Mouse (Mus musculus): ENCODE results near the gene Xpr1. TPM values are rescaled to one million over a fixed set of nuclear protein-coding genes. Genes with fewer than 3 reads are reported as not detected.
A peak's percentile ranks its signal among the peaks of the same experiment; 100 is the strongest.

Gene Xpr1
- 10 to 100 TPM; 31.0 to 34.2 TPM for total RNA-seq (2021)
- long read RNA-seq, experiment 1, partial matches to known transcripts: 0 of 4 reads
- long read RNA-seq, experiment 1, other reads (novel, unspliced or antisense): 4 of 4 reads
- long read RNA-seq, experiment 2, partial matches to known transcripts: 0 of 3 reads
- long read RNA-seq, experiment 2, other reads (novel, unspliced or antisense): 3 of 3 reads

GRCm38 (mm10) chr1:155416701-155417677 is at the start of gene Xpr1:
Xpr1 (minus strand) TSS chr1:155417415.
- DNase-seq: peak; percentile 96 to 98
- intact Hi-C loops (cut with DNase I): loop anchor here (2.0 to 5.0 kb wide), 4 partner anchors 70 to 124 kb away; no protein-coding TSS in a partner anchor

GRCm38 (mm10) chr1:155463442-155463841 is 46.2 kb upstream of the Xpr1 start:
- no peak for DNase-seq
- intact Hi-C loops (cut with DNase I): no loop called here

DNA sequence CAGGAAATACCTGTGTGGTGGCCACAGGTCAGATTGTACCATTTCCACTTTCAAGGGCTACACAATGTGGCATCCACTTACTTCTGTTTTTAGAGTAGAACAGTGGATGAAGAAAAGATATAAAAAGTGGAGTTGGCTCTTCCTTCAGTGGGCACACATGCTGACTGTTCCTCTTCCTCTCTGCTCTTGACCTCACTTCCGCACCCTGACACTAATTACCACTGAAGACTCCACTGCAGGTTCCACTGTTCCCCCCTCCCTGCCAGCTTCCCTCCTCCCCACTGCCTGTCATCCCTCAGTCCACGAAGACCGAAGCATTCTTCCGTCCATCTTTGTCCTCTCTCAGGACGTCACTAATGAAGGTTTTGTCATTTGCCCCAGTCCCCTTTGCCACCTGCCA is 45.4 kb upstream of the Xpr1 start:
- intact Hi-C loops (cut with DNase I): no loop called here
- DNase-seq: no peak

DNA sequence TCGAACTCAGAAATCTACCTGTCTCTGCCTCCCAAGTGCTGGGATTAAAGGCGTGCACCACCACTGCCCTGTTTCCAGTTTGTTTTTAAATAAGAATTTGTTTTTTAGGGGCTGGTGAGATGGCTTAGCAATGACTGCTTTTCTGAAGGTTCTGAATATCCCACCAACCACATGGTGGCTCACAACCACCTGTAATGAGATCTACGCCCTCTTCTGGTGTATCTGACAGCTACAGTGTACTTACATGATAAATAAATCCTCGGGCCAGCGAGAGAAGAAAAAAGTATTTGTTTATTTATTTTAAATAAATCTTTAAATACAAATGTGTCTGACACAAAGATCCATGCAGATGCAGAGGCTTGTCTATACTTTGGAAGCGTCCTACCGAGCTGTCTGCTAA is 40.3 kb upstream of the Xpr1 start:
- intact Hi-C loops (cut with DNase I): no loop called here
- DNase-seq: no peak

DNA sequence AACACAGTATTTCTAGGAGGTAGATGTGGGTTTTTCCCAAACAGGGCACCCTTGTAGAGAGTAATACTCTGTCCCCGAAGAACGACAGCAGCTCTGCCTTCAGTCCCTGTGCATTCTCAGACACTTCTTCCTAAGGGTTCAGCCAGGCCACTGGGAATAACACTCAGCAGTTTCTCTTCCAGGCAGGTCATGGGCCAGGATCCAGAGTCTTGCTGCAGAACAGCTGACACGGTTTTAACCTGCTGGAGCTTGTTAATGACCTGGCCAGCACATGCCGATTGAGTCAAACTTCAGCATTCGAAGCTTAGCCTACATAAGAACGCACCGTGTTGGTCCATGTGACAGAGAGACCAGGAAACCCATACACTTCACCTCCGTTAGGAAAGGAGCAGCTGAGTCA is 36.0 kb upstream of the Xpr1 start:
- DNase-seq: peak; percentile 25 to 44
- intact Hi-C loops (cut with DNase I): no loop called here

DNA sequence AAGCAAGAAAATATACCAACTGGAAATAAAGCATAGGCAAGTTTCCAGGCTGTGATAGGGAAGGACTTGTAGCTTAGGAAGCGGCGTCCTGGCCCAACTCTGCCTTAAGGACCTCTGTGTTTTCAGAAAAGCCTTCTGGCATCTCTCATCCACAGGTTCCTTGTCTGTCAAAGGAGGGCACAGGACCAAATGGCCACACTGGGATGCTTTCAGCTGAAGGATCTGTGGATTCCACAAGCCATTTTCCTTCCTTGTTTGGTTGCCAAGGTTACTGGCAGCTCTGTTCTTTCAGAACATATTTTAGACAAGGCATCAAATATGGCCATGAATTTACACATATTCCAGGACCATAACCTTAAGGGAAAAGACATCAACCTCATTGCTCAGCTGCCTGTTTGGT is 31.7 kb upstream of the Xpr1 start:
- no peak for DNase-seq
- intact Hi-C loops (cut with DNase I): no loop called here

GRCm38 (mm10) chr1:155447277-155447676 is 30.1 kb upstream of the Xpr1 start:
- DNase-seq: no peak
- intact Hi-C loops (cut with DNase I): no loop called here

GRCm38 (mm10) chr1:155443115-155443514 is 25.9 kb upstream of the Xpr1 start:
- no peak for DNase-seq
- intact Hi-C loops (cut with DNase I): no loop called here

DNA sequence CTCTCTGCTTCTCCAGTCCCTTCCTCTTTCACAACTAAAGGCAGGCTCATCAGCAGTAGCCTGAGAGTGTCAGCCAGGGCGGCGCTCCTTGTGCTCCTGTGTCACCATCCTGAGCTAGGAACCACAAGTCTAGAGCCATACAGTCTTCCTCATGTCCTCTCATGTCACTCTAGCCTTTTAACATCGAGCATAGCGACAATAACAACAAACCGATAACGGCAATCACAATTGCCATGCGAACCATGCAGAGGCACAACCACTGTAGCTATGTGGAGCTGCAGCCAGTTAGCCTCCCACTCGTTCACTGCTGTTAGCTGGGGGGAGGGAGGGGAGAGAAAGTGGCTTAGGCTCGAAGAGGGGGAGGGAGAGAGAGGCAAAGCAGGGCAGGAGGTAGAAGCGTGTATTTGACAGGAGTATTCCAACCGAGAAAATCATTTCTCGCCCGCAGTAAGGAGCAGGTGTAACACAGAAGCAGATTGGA is 25.3 kb upstream of the Xpr1 start:
- no peak for DNase-seq
- intact Hi-C loops (cut with DNase I): no loop called here

GRCm38 (mm10) chr1:155439551-155439950 is 22.3 kb upstream of the Xpr1 start:
- no peak for DNase-seq
- intact Hi-C loops (cut with DNase I): no loop called here

- intact Hi-C loops (cut with DNase I): no loop called here
- DNase-seq: no peak
These were observed 21.3 kb upstream of the Xpr1 start for GRCm38 (mm10) chr1:155438525-155438924.

DNA sequence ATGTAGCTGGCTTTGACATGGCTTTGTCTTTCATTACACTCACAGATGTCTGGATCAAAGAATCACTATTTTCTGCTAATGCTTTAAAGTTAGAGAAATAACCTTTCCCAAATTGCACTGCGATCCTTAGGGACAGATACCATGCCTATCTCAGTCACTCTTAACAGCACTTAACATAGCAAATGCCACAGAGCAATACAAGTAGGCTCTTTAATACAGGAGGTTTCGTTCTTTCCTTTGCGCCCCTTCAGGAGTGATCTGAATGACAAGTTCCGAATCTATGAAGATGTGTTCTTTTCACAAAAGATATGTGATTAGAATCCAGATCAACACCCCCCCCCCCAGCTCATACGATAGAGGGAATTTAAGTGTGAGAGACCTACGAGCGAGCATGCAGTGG is 12.1 kb upstream of the Xpr1 start:
- no peak for DNase-seq
- intact Hi-C loops (cut with DNase I): no loop called here

- DNase-seq: no peak
- intact Hi-C loops (cut with DNase I): no loop called here
These were observed 10.1 kb upstream of the Xpr1 start for GRCm38 (mm10) chr1:155427126-155427865.

DNA sequence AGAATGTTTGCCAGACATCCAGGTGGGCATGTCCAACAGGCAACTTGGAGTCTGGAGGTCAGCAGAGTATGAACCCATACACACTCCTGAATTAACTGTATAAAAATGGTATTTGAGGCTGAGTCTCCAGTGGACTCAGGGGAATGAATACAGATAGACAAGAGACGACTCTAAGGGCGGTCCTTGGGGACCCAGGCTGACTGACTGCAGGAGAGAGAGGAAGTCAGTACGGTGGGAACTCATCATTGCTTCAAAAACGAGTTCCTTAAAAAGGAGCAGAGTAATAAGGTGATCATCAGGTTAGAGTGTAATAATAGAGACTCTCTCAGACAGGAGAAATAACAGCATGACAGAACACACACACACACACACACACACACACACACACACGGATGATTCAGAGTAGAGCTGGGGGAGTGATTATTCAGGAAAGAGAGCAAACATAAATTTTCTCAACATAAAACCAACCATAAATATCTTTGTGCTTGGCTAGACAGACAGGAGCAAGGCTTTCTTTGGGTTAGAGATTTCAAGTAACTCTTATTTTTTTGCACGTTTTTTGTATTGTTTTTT is 8.6 kb upstream of the Xpr1 start:
- DNase-seq: no peak
- intact Hi-C loops (cut with DNase I): no loop called here

GRCm38 (mm10) chr1:155425285-155425684 is 8.1 kb upstream of the Xpr1 start:
- DNase-seq: no peak
- intact Hi-C loops (cut with DNase I): no loop called here

DNA sequence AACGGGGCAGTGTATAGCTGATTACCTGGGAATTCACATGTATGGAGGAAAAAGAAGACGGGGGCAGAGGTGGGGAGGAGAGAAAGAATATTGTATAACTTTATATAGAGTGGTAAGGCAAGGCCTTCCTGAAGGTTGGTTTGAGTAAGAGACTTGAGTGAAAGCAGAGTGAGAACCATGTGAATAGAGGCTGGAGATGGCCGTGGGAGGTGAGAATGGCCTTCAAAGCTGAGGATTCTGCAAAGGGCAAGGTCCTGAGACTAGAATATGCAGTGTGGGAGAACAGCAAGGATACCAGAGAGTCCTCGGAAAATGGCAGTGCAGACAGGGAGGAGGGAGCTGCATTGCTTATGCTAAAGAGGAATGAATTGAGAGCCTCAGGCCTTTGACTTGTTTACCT is 6.6 kb upstream of the Xpr1 start:
- intact Hi-C loops (cut with DNase I): no loop called here
- no peak for DNase-seq

DNA sequence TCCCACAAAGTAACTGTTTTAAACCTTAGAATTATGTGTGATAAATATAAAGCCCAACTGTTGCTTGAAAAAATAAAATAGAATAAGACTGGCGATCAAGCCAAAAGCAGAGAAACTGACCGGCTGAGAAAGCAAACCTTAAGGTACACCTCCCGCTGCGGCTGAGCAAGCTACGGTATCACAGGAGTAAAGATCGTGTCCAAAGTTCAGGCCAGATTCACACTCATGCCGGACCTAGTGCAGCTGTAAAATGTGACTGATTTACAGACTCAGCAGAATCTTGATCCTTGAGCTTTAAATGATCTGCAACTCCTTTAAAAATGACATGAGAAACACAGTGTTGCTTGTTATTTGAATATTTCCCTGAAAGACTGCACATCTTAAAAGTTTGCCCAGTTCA is 4.8 kb upstream of the Xpr1 start:
- DNase-seq: no peak
- intact Hi-C loops (cut with DNase I): no loop called here

GRCm38 (mm10) chr1:155416147-155416700 is 991 bp downstream of the Xpr1 start:
- DNase-seq: no peak
- intact Hi-C loops (cut with DNase I): loop anchor here (2.0 to 5.0 kb wide), 4 partner anchors 69 to 123 kb away; no protein-coding TSS in a partner anchor

GRCm38 (mm10) chr1:155415421-155415820 is 1.8 kb downstream of the Xpr1 start:
- DNase-seq: no peak
- intact Hi-C loops (cut with DNase I): loop anchor here (5.0 kb wide), 3 partner anchors 68 to 117 kb away; no protein-coding TSS in a partner anchor

DNA sequence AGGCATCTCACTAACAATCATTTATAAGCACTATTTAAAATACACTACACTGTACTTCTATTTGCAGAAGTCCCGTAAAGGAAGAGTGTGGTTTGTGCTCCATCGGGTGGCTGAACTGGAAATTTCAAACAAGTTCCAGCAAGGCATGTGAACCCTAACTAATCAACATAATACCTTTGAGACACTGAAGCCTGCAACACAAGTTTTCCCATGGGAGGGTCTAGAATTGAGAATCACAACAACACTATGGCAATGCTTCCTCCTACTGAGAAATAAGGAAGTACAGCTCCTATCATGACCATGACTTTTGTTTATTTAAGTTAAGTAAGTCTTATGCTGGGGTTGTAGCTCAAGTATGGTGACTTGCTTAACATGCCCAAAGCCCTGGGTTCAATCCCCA is 4.5 kb downstream of the Xpr1 start:
- DNase-seq: no peak

More for the DNA sequence above, 4.5 kb downstream of the Xpr1 start:
- intact Hi-C loops (cut with DNase I): loop anchor here (5.0 kb wide), 1 partner anchor 35 kb away; no protein-coding TSS in a partner anchor

Measured in heart, postnatal 14 days (tissue).